Mouse (Mus musculus) ES-Bruce4 (cell line): Measurements from ENCODE around the gene Lipe. TPM values are rescaled to one million over a fixed set of nuclear protein-coding genes. Genes with fewer than 3 reads are reported as not detected.
"Not testable (repeated sequence)": the region's sequence is repeated elsewhere in the genome, so short reads cannot be mapped to it uniquely, and the experiment has no call there.

Experiments used
- H3K27ac ChIP-seq: 2 replicates; pipeline ENCODE4 v1.5.1; 2012; ENCODE audit warnings: low read length, inconsistent platforms; ENCODE audit not compliant: insufficient read depth
- H3K27me3 ChIP-seq: 2 replicates; pipeline ENCODE4 v1.6.1; 2012; ENCODE audit warnings: mild to moderate bottlenecking, low read length, inconsistent platforms; ENCODE audit not compliant: control insufficient read depth, poor library complexity, insufficient read depth, severe bottlenecking
- H3K36me3 ChIP-seq: 2 replicates; pipeline ENCODE4 v1.6.1; 2012; ENCODE audit warnings: inconsistent platforms, mild to moderate bottlenecking, low read length, moderate library complexity; ENCODE audit not compliant: control insufficient read depth, poor library complexity, insufficient read depth, severe bottlenecking
- H3K4me1 ChIP-seq: one replicate; pipeline ENCODE4 v1.8.1; 2011; ENCODE audit warnings: low read length; ENCODE audit not compliant: control insufficient read depth, insufficient read depth
- H3K4me3 ChIP-seq: 2 replicates; pipeline ENCODE4 v1.5.1; 2011; ENCODE audit warnings: low read depth, mild to moderate bottlenecking, low read length
- H3K9ac ChIP-seq: 2 replicates; pipeline ENCODE4 v1.6.1; 2012; ENCODE audit warnings: low read depth, mild to moderate bottlenecking, inconsistent platforms; ENCODE audit not compliant: poor library complexity, severe bottlenecking
- H3K9me3 ChIP-seq: replicated peaks from 2 replicates; pipeline ENCODE4 v1.6.1; 2012; ENCODE audit warnings: mild to moderate bottlenecking, low read length, inconsistent platforms; ENCODE audit not compliant: control insufficient read depth, poor library complexity, insufficient read depth, severe bottlenecking
- CTCF ChIP-seq: IDR thresholded peaks from one replicate; pipeline ENCODE4 v1.8.1; 2011; ENCODE audit warnings: low read depth, low read length
- EP300 ChIP-seq: IDR thresholded peaks from 2 replicates; pipeline ENCODE4 v1.6.1; 2011; ENCODE audit warnings: low read depth, low read length; ENCODE audit not compliant: insufficient read depth
- POLR2A ChIP-seq: IDR thresholded peaks from one replicate; pipeline ENCODE4 v1.8.1; 2011; ENCODE audit warnings: low read length; ENCODE audit not compliant: insufficient read depth
- polyA plus RNA-seq: library from polyadenylated mRNA; stranded (reverse); fragments of >200 nt; gene quantifications from 2 replicates; pipeline ENCODE4 v1.2.4, GENCODE M21; 2011; ENCODE audit warnings: low read depth; ENCODE audit not compliant: missing spikeins, insufficient read depth, insufficient read length

The Lipe gene
- polyA plus RNA-seq, 1 experiment, result 18.0 TPM

DNA sequence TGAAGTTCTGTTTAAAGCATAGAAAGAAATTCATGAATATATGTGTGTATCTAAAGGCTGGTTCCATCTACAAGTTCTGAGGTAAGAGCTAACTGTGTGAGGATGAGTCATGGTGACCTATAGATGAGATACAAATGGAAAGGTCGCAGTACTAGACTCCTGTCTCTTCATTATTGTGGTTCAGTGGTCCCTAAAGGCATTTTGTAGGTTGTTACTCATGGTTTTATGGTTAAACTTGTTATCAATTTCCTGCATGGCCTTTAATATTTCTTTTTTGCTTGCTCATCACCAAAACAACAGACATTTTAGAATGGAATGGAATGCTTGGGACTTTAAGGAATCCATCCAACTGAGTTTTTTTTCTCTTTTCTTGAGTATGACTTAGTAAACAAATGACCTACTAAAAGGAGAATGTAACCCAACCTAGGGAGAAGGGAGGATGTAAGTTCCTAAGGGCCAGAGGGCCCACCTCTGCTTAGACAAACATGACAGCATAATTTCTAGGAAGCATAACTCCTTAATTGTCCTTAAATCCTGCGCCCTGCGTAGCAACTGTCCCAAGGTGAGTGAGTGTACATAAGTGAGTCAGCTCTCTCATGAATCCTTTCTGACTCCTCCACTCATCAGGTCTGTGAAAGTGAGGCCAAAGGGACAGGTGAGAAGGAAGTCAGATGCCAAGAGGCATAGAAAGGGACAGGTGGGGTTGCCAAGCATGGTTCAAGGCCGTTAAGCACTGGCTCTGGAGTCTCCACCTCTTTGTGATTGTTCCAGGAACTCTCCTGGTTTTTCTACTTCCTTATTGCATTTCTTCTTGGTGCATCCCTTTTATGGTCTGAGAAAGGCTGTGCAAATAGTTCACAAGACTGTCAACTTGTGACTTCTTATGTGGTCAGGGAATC lies 31.6 kb upstream of the Lipe start:
- H3K27me3 ChIP-seq, result no peaks in the 10 kb centered on the region
- H3K4me3 ChIP-seq, result no peak overlapping the region
- no peaks in the 10 kb centered on the region for H3K9me3 ChIP-seq
- peak overlapping the region; percentile 21 for H3K27ac ChIP-seq
- no peak overlapping the region for H3K9ac ChIP-seq
- TF ChIP-seq EP300, result no peak
- H3K36me3 ChIP-seq, result no peaks in the 10 kb centered on the region
- H3K4me1 ChIP-seq, result peaks cover 7% of the 10 kb centered on the region

DNA sequence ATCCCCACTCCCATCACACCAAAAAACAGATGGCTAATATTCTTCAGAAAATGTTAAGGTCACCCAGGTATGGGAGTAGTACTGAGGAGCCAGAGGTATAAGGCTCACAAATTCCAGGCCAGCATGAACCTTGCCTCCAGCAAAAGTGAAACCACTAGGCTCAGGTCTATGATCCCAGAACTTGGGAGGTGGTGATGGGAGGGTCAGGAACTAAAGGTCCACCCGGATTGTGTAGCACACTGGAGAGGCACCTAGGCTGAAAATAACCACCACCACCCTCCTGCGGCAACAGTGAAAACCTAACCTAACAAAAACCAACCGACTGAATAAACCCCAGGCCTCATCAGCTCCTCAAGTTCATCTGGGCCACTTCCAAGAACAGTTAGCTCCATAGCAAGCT lies 29.8 kb upstream of the Lipe start:
- Histone ChIP-seq H3K9ac (no peak overlapping the region), H3K9me3 (no peaks in the 10 kb centered on the region), H3K36me3 (no peaks in the 10 kb centered on the region), H3K27me3 (no peaks in the 10 kb centered on the region), H3K4me3 (no peak overlapping the region), H3K27ac (no peak overlapping the region), H3K4me1 (no peaks in the 10 kb centered on the region)
- no peak for TF ChIP-seq CTCF

DNA sequence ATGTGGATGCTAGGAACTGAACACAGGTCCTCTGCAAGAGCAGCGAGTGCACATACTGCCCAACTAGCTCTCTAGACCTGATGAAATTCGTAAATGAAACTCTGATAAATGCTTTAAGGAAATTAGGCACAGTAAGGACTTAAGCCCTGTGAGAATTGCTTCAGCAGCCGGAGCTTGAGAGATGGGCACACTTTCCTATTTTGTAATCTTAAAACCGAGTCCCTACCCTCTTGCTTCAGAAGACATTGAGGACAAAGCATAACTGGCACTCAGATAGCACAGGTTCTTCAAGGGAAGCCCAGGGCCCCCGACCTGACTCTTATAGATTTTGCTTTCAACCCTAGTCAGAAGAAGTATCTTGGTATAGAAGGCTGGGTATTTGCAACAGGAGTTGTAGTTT lies 28.6 kb upstream of the Lipe start:
- Histone ChIP-seq H3K4me3 (no peak overlapping the region), H3K9me3 (no peaks in the 10 kb centered on the region), H3K36me3 (no peaks in the 10 kb centered on the region), H3K27me3 (no peaks in the 10 kb centered on the region), H3K9ac (no peak overlapping the region), H3K4me1 (no peaks in the 10 kb centered on the region), H3K27ac (no peak overlapping the region)
- no peak for TF ChIP-seq EP300
- no peak for TF ChIP-seq CTCF
- TF ChIP-seq POLR2A, result no peak

DNA sequence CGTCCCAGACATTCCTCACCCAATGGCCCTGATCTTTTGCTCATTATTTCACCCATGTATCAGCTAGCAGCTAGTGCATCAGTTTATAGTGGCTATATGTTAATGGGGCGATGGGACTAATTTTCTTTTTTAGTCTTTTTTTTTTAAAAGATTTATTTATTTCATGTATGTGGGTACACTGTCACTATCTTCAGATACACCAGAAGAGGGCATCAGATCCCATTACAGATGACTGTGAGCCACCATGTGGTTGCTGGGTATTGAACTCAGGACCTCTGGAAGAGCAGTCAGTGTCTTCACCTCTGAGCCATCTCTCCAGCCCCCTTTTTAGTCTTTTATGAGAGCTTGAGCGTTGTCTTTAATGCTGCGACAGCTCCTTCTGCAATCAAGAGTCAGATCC lies 27.9 kb upstream of the Lipe start:
- not testable (repeated sequence) for H3K4me3 ChIP-seq, H3K4me1 ChIP-seq, H3K9ac ChIP-seq, H3K27ac ChIP-seq, H3K36me3 ChIP-seq, H3K9me3 ChIP-seq, H3K27me3 ChIP-seq

DNA sequence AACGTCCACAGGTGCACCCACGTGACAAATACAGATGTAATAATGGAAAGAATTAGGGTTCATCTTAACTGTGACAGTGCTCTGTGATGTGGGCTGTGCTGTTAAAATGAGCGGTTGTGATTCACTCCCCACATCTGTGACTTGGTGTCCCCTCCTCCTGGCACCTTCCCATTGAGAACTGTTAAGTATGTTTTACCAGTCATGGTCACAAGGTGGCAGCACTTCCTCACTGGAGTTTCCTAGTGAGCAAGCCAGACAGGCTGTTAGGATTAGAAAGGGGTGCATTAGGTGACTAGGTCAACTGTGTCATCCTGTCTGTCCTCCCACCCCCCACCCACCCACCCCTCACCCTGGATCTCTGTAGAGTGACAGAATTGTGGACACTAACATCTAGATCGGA lies 25.9 kb upstream of the Lipe start:
- H3K9ac ChIP-seq, result no peak overlapping the region
- no peaks in the 10 kb centered on the region for H3K9me3 ChIP-seq
- no peak overlapping the region for H3K27ac ChIP-seq
- TF ChIP-seq POLR2A (no peak), CTCF (peak; percentile 51), EP300 (no peak)
- H3K4me1 ChIP-seq, result no peaks in the 10 kb centered on the region
- H3K27me3 ChIP-seq, result no peaks in the 10 kb centered on the region
- H3K36me3 ChIP-seq, result no peaks in the 10 kb centered on the region
- no peak overlapping the region for H3K4me3 ChIP-seq

DNA sequence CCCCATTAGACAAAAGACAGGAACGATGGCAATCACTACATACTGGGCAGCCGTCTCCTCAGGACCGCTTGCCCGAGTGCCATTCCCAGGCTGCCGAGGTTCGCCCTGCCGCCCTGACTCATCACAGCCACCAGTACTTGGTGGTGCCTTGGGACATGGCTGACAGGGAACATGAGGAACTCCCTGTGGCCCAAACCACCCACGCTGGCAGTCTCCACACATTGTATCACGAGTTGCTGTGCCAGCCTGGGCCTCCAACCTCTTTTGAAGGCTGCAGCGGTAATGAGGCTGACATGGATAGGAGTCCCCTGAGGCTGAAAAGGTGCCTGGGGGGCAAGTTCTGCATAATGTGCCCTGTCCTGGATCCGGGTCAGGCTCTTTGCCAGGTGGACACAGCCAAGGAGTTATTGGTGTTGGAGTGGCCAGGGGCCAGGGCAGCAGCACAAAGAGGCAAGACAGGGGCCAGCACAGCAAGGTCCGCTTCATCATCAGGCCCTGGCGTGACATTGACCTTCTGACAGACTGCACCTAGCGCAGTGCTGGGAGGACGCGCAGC lies 23.9 kb upstream of the Lipe start:
- Histone ChIP-seq H3K9me3 (no peaks in the 10 kb centered on the region), H3K27me3 (no peaks in the 10 kb centered on the region), H3K9ac (peak overlapping the region; percentile 32), H3K27ac (no peak overlapping the region), H3K36me3 (no peaks in the 10 kb centered on the region), H3K4me1 (no peaks in the 10 kb centered on the region), H3K4me3 (peak overlapping the region; percentile 27)
- TF ChIP-seq POLR2A, result no peak
- no peak for TF ChIP-seq EP300
- TF ChIP-seq CTCF, result no peak
